Mouse (Mus musculus) MEL (cell line): Measurements from ENCODE around the gene Kdm6b.

Source experiments
- NELFE ChIP-seq: IDR thresholded peaks from 2 replicates; pipeline ENCODE4 v1.6.1; 2011; ENCODE audit warnings: low read depth, low read length, improper control_type of control experiment
- TCF12 ChIP-seq: IDR thresholded peaks from 2 replicates; pipeline ENCODE4 v1.6.1; 2014; ENCODE audit warnings: low read depth, mild to moderate bottlenecking, inconsistent platforms, low read length, improper control_type of control experiment, moderate library complexity

GRCm38 (mm10) chr11:69366855-69367615 lies 46.4 kb downstream of the Kdm6b start:
- TF ChIP-seq NELFE (peak; percentile 5; the same call in 1 of the 2 replicates), TCF12 (peak; percentile 58)
